Mouse (Mus musculus): Measurements from ENCODE around the gene Hmcn2. TPM values are rescaled to one million over a fixed set of nuclear protein-coding genes. Genes with fewer than 3 reads are reported as not detected.

Gene Hmcn2
- polyA plus RNA-seq, 1 experiment from 2014 or later = 1.3 TPM

DNA sequence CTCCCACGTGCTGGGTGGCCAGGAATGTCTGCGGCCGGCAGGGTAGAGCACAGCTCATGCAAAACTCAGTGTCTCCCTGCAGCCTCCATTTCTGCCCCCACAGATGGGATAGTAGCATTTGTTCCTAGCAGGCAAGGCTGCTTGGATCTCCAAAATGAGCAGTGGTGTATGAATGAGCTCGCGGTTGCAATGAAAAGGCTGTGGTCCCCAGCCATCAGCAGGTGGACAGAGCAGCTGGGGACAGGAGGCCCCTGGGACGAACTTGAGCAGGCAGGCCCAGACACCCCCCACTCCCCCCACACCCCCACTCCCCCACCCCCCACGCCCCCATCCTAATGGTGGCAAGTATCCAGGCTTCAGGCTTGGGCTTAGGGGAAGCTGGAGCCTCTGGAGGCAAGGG lies 182.9 kb downstream of the Hmcn2 start:
- no peak overlapping the region for H3K9ac ChIP-seq (ENCODE audit: low read length)
- H3K36me3 ChIP-seq (ENCODE audit: control insufficient read depth, insufficient read depth) = no peaks in the 10 kb centered on the region
- H3K27me3 ChIP-seq (ENCODE audit: control insufficient read depth, insufficient read depth, low read length) = peaks cover 4% of the 10 kb centered on the region
- no peaks in the 10 kb centered on the region for H3K4me1 ChIP-seq (ENCODE audit: control insufficient read depth, insufficient read depth, low read length)
- H3K9me3 ChIP-seq (replicated peaks; ENCODE audit: control insufficient read depth, low read length) = no peaks in the 10 kb centered on the region
- H3K4me2 ChIP-seq (ENCODE audit: low read depth, low read length) = no peak overlapping the region
- 72% methylated on average over 7 of the region's 7 CpGs for WGBS
- no peak overlapping the region for H3K27ac ChIP-seq (ENCODE audit: low read length)
- no peak for ATAC-seq (replicated peaks; ENCODE audit: extremely low read depth, insufficient read depth, low FRiP score)
- no peak overlapping the region for H3K4me3 ChIP-seq (ENCODE audit: low read length)

- 83% methylated on average over 19 of the region's 19 CpGs for WGBS
Measured at GRCm38 (mm10) chr2:31497635-31498034, 183.4 kb downstream of the Hmcn2 start.

GRCm38 (mm10) chr2:31499327-31500291 lies 185.4 kb downstream of the Hmcn2 start:
- Histone ChIP-seq H3K9ac (ENCODE audit: low read length) (no peak overlapping the region), H3K4me1 (ENCODE audit: control insufficient read depth, insufficient read depth, low read length) (no peaks in the 10 kb centered on the region), H3K36me3 (ENCODE audit: control insufficient read depth, insufficient read depth) (no peaks in the 10 kb centered on the region), H3K27me3 (ENCODE audit: control insufficient read depth, insufficient read depth, low read length) (peaks cover 10% of the 10 kb centered on the region), H3K4me3 (ENCODE audit: low read length) (no peak overlapping the region), H3K4me2 (ENCODE audit: low read depth, low read length) (no peak overlapping the region), H3K27ac (ENCODE audit: low read length) (no peak overlapping the region), H3K9me3 (replicated peaks; ENCODE audit: control insufficient read depth, low read length) (no peaks in the 10 kb centered on the region)
- no peak for ATAC-seq (replicated peaks; ENCODE audit: extremely low read depth, insufficient read depth, low FRiP score)
- 68% methylated on average over 21 of the region's 21 CpGs for WGBS

More at GRCm38 (mm10) chr2:31497635-31498034, 183.4 kb downstream of the Hmcn2 start:
- no peak overlapping the region for H3K4me3 ChIP-seq (ENCODE audit: low read length)
- no peaks in the 10 kb centered on the region for H3K36me3 ChIP-seq (ENCODE audit: control insufficient read depth, insufficient read depth)
- H3K9me3 ChIP-seq (replicated peaks; ENCODE audit: control insufficient read depth, low read length) = no peaks in the 10 kb centered on the region
- no peak overlapping the region for H3K9ac ChIP-seq (ENCODE audit: low read length)
- H3K4me2 ChIP-seq (ENCODE audit: low read depth, low read length) = no peak overlapping the region
- ATAC-seq (replicated peaks; ENCODE audit: extremely low read depth, insufficient read depth, low FRiP score) = no peak
- H3K4me1 ChIP-seq (ENCODE audit: control insufficient read depth, insufficient read depth, low read length) = no peaks in the 10 kb centered on the region
- no peak overlapping the region for H3K27ac ChIP-seq (ENCODE audit: low read length)
- H3K27me3 ChIP-seq (ENCODE audit: control insufficient read depth, insufficient read depth, low read length) = peaks cover 4% of the 10 kb centered on the region

- no peak for ATAC-seq (replicated peaks; ENCODE audit: extremely low read depth, insufficient read depth, low FRiP score)
- Histone ChIP-seq H3K36me3 (ENCODE audit: control insufficient read depth, insufficient read depth) (no peaks in the 10 kb centered on the region), H3K9ac (ENCODE audit: low read length) (no peak overlapping the region), H3K27me3 (ENCODE audit: control insufficient read depth, insufficient read depth, low read length) (peaks cover 7% of the 10 kb centered on the region; the same call in 1 of the 2 replicates), H3K4me2 (ENCODE audit: low read depth, low read length) (no peak overlapping the region), H3K4me3 (ENCODE audit: low read length) (no peak overlapping the region), H3K9me3 (replicated peaks; ENCODE audit: control insufficient read depth, low read length) (no peaks in the 10 kb centered on the region), H3K4me1 (ENCODE audit: control insufficient read depth, insufficient read depth, low read length) (no peaks in the 10 kb centered on the region), H3K27ac (ENCODE audit: low read length) (no peak overlapping the region)
- 91% methylated on average over 24 of the region's 24 CpGs for WGBS
Measured at GRCm38 (mm10) chr2:31500292-31501204, 186.3 kb downstream of the Hmcn2 start.

- peaks cover 7% of the 10 kb centered on the region; the same call in 1 of the 2 replicates for H3K27me3 ChIP-seq (ENCODE audit: control insufficient read depth, insufficient read depth, low read length)
Measured at GRCm38 (mm10) chr2:31501448-31502130, 187.4 kb downstream of the Hmcn2 start.

GRCm38 (mm10) chr2:31502616-31503522 lies 188.7 kb downstream of the Hmcn2 start:
- no peak overlapping the region for H3K4me3 ChIP-seq (ENCODE audit: low read length)
- H3K27ac ChIP-seq (ENCODE audit: low read length) = no peak overlapping the region
- no peaks in the 10 kb centered on the region for H3K9me3 ChIP-seq (replicated peaks; ENCODE audit: control insufficient read depth, low read length)
- ATAC-seq (replicated peaks; ENCODE audit: extremely low read depth, insufficient read depth, low FRiP score) = no peak
- peaks cover 7% of the 10 kb centered on the region; the same call in 1 of the 2 replicates for H3K27me3 ChIP-seq (ENCODE audit: control insufficient read depth, insufficient read depth, low read length)
- H3K36me3 ChIP-seq (ENCODE audit: control insufficient read depth, insufficient read depth) = no peaks in the 10 kb centered on the region
- 50% methylated on average over 15 of the region's 15 CpGs for WGBS
- H3K4me1 ChIP-seq (ENCODE audit: control insufficient read depth, insufficient read depth, low read length) = no peaks in the 10 kb centered on the region
- H3K9ac ChIP-seq (ENCODE audit: low read length) = no peak overlapping the region
- no peak overlapping the region for H3K4me2 ChIP-seq (ENCODE audit: low read depth, low read length)

More at GRCm38 (mm10) chr2:31501448-31502130, 187.4 kb downstream of the Hmcn2 start:
- Histone ChIP-seq H3K36me3 (ENCODE audit: control insufficient read depth, insufficient read depth) (no peaks in the 10 kb centered on the region), H3K4me1 (ENCODE audit: control insufficient read depth, insufficient read depth, low read length) (no peaks in the 10 kb centered on the region), H3K9me3 (replicated peaks; ENCODE audit: control insufficient read depth, low read length) (no peaks in the 10 kb centered on the region), H3K4me3 (ENCODE audit: low read length) (no peak overlapping the region), H3K4me2 (ENCODE audit: low read depth, low read length) (no peak overlapping the region), H3K9ac (ENCODE audit: low read length) (no peak overlapping the region), H3K27ac (ENCODE audit: low read length) (no peak overlapping the region)
- WGBS = 63% methylated on average over 20 of the region's 20 CpGs
- ATAC-seq (replicated peaks; ENCODE audit: extremely low read depth, insufficient read depth, low FRiP score) = no peak

- Histone ChIP-seq H3K4me2 (ENCODE audit: low read depth, low read length) (no peak overlapping the region), H3K9ac (ENCODE audit: low read length) (no peak overlapping the region), H3K9me3 (replicated peaks; ENCODE audit: control insufficient read depth, low read length) (no peaks in the 10 kb centered on the region), H3K27ac (ENCODE audit: low read length) (no peak overlapping the region), H3K4me3 (ENCODE audit: low read length) (no peak overlapping the region), H3K4me1 (ENCODE audit: control insufficient read depth, insufficient read depth, low read length) (no peaks in the 10 kb centered on the region), H3K36me3 (ENCODE audit: control insufficient read depth, insufficient read depth) (no peaks in the 10 kb centered on the region), H3K27me3 (ENCODE audit: control insufficient read depth, insufficient read depth, low read length) (peaks cover 7% of the 10 kb centered on the region; the same call in 1 of the 2 replicates)
- ATAC-seq (replicated peaks; ENCODE audit: extremely low read depth, insufficient read depth, low FRiP score) = no peak
- 57% methylated on average over 11 of the region's 11 CpGs for WGBS
Measured at GRCm38 (mm10) chr2:31505472-31505871, 191.3 kb downstream of the Hmcn2 start.

- no peak overlapping the region for H3K27ac ChIP-seq (ENCODE audit: low read length)
Measured at GRCm38 (mm10) chr2:31508851-31509250, 194.6 kb downstream of the Hmcn2 start.

More at GRCm38 (mm10) chr2:31508851-31509250, 194.6 kb downstream of the Hmcn2 start:
- WGBS = 92% methylated on average over 6 of the region's 6 CpGs
- H3K4me1 ChIP-seq (ENCODE audit: control insufficient read depth, insufficient read depth, low read length) = no peaks in the 10 kb centered on the region
- H3K9me3 ChIP-seq (replicated peaks; ENCODE audit: control insufficient read depth, low read length) = no peaks in the 10 kb centered on the region
- H3K36me3 ChIP-seq (ENCODE audit: control insufficient read depth, insufficient read depth) = no peaks in the 10 kb centered on the region
- no peak overlapping the region for H3K9ac ChIP-seq (ENCODE audit: low read length)
- no peak overlapping the region for H3K4me2 ChIP-seq (ENCODE audit: low read depth, low read length)
- no peak overlapping the region for H3K4me3 ChIP-seq (ENCODE audit: low read length)
- no peak for ATAC-seq (replicated peaks; ENCODE audit: extremely low read depth, insufficient read depth, low FRiP score)
- peaks cover 7% of the 10 kb centered on the region; the same call in 1 of the 2 replicates for H3K27me3 ChIP-seq (ENCODE audit: control insufficient read depth, insufficient read depth, low read length)
